Mouse (Mus musculus) urinary bladder, postnatal 36 days (tissue): ENCODE data around the gene Dennd4a.

Experiments
- DNase-seq, 2 experiments: peaks; one replicate each; pipeline ENCODE4 v3.0.0; 2022; ENCODE audit warnings: low spot score in 2 of 2, mixed read lengths in 1 of 2

Gene Dennd4a

GRCm38 (mm10) chr9:64913973-64914372 is 102.8 kb downstream of the Dennd4a start:
- no peak for DNase-seq

- DNase-seq, result no peak
These were observed 103.5 kb downstream of the Dennd4a start for GRCm38 (mm10) chr9:64914629-64915028.

- DNase-seq, result no peak
These were observed 107.4 kb downstream of the Dennd4a start for GRCm38 (mm10) chr9:64918560-64918959.

- no peak for DNase-seq
These were observed 114.6 kb downstream of the Dennd4a start for GRCm38 (mm10) chr9:64925771-64926170.

GRCm38 (mm10) chr9:64926201-64926991 is 115.3 kb downstream of the Dennd4a start:
- DNase-seq, result peak in 1 of 2 experiments; percentile 57

- no peak for DNase-seq
These were observed 119.1 kb downstream of the Dennd4a start for GRCm38 (mm10) chr9:64930256-64930655.

- DNase-seq, result no peak
These were observed 120.8 kb downstream of the Dennd4a start for GRCm38 (mm10) chr9:64931751-64932610.

- DNase-seq, result peak in 1 of 2 experiments; percentile 72
These were observed 123.0 kb downstream of the Dennd4a start for GRCm38 (mm10) chr9:64934015-64934754.

- DNase-seq, result peak; percentile 33 to 52
These were observed 125.4 kb downstream of the Dennd4a start for GRCm38 (mm10) chr9:64936508-64936907.

GRCm38 (mm10) chr9:64937491-64937890 is 126.4 kb downstream of the Dennd4a start:
- DNase-seq, result no peak

GRCm38 (mm10) chr9:64938535-64938934 is 127.4 kb downstream of the Dennd4a start:
- no peak for DNase-seq

- DNase-seq, result no peak
These were observed 128.1 kb downstream of the Dennd4a start for GRCm38 (mm10) chr9:64939281-64939680.

- DNase-seq, result no peak
These were observed 128.7 kb downstream of the Dennd4a start for GRCm38 (mm10) chr9:64939790-64940189.

- no peak for DNase-seq
These were observed 129.7 kb downstream of the Dennd4a start for GRCm38 (mm10) chr9:64940731-64941346.

GRCm38 (mm10) chr9:64941650-64942049 is 130.5 kb downstream of the Dennd4a start:
- DNase-seq, result no peak

- DNase-seq, result no peak
These were observed 132.9 kb downstream of the Dennd4a start for GRCm38 (mm10) chr9:64943997-64944396.

GRCm38 (mm10) chr9:64947483-64948095 is 136.4 kb downstream of the Dennd4a start:
- no peak for DNase-seq

GRCm38 (mm10) chr9:64951161-64951657 is 140.1 kb downstream of the Dennd4a start, which contains the start of gene Slc24a1:
TSS of gene Slc24a1 (minus strand) at chr9:64951607.
- DNase-seq, result no peak

- DNase-seq, result no peak
These were observed 140.9 kb downstream of the Dennd4a start for GRCm38 (mm10) chr9:64952055-64952454.

- no peak for DNase-seq
These were observed 142.1 kb downstream of the Dennd4a start for GRCm38 (mm10) chr9:64953190-64953589.

GRCm38 (mm10) chr9:64956337-64956736 is 145.2 kb downstream of the Dennd4a start:
- no peak for DNase-seq
